Comparison of ENCODE assay signal across 14 mouse cellular contexts in genomic region chr14:102016572-102016971, GRCm38 (mm10).
"Had no signal": no experiment of that assay in that cellular context is flagged by ENCODE, and none has a peak within 500 bp of the region (broad histone marks: within the 10 kb centered on the region; RNA-seq: fewer than 3 reads in every experiment).

No protein-coding gene starts in this region.

- H3K9ac ChIP-seq: limb, embryonic 12.5 days; liver, embryonic 14.5 days; midbrain, embryonic 13.5 days; neural tube, embryonic 12.5 days had no signal

- DNase-seq: kidney, postnatal 10 days; kidney, postnatal 4 days; liver; lung, adult 18-20 months; lung, postnatal 36 days; thymus, postnatal 4 days had no signal

- H3K4me2 ChIP-seq: limb, embryonic 12.5 days; midbrain, embryonic 13.5 days; neural tube, embryonic 12.5 days had no signal

- ATAC-seq: lung, postnatal 0 days; midbrain, embryonic 13.5 days had no signal

- H3K27ac ChIP-seq: layer of hippocampus, adult 2 months; limb, embryonic 12.5 days; liver, embryonic 14.5 days; midbrain, embryonic 13.5 days; neural tube, embryonic 12.5 days; stomach, postnatal 0 days had no signal

- H3K4me1 ChIP-seq: limb, embryonic 12.5 days; midbrain, embryonic 13.5 days; neural tube, embryonic 12.5 days had no signal

- H3K9me3 ChIP-seq: limb, embryonic 12.5 days; midbrain, embryonic 13.5 days; neural tube, embryonic 12.5 days had no signal

- H3K36me3 ChIP-seq: limb, embryonic 12.5 days; midbrain, embryonic 13.5 days; neural tube, embryonic 12.5 days had no signal

- H3K27me3 ChIP-seq: limb, embryonic 12.5 days; midbrain, embryonic 13.5 days; neural tube, embryonic 12.5 days had no signal

- H3K4me3 ChIP-seq: layer of hippocampus, adult 2 months; limb, embryonic 12.5 days; midbrain, embryonic 13.5 days; myocyte; neural tube, embryonic 12.5 days had no signal
